Mouse (Mus musculus): ENCODE results near the gene Esp38. TPM values are rescaled to one million over a fixed set of nuclear protein-coding genes. Genes with fewer than 3 reads are reported as not detected.

The Esp38 gene
- not detected in 2 replicates for polyA plus RNA-seq (2012)

DNA sequence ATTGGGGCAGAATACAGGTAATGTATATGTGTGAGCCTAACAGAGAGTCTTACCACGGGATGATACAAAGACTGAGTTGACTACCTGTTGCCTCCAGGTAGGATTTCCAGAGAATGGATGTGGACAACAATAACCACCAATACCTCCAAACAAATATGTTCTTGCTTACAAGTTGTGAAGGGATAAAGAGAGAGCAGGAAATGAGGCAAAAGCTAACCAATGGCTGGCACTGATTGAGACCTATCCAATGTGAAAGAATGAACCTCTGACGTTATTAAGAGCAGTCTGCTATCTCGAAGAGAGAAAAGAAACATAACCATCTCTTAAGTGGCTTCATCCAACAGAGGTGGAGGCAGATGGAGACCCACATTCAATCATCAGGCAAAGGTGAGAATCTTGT, at the start of gene Esp38:
Esp38 (plus strand) TSS at position 301 of the 400 bp plus-strand sequence.

Other genes starting within 250 kb of the Esp38 start
- gene AC192777.2, start 144.9 kb downstream of the Esp38 start, polyA plus RNA-seq (2012): not detected in 2 replicates